10 mouse cellular contexts compared by ENCODE assay signal in the genomic region with DNA sequence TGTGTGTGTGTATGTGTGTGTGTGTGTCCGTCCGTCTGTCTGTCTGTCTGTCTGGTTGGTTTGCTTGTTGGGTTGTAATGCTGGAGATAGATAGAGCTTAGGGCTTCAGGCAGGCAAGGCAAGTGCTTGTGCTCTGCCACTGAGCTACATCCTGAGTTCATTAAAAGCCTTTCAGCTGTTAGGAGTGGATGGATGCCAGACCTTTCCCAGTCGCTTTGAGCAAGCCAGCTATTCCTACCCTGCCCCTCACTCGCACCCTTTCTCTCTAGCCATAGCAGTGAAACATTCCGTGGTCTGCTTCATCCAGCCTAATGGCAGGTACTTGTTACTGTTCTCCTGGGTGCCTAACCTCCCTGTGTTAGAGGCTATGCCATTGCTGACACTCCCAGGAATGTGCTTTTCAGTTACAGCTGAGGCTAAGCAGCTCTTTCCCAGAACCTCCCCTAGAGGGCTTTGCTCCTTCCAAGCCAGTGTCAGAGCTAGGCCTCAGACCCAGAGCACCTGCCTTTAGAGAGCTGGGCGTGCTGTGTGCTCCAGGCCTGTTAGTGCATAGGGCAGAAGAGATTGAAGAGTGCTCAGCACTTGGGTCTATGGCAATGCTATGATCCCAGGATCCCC. TPM values are rescaled to one million over a fixed set of nuclear protein-coding genes. Genes with fewer than 3 reads are reported as not detected.
DNase-seq lines count a peak whose midpoint lies in the region; ATAC-seq and TF ChIP-seq lines count a peak whose summit lies in the region.
"Had no signal": no experiment of that assay in that cellular context is flagged by ENCODE, and none has a peak within 500 bp of the region (broad histone marks: within the 10 kb centered on the region; RNA-seq: fewer than 3 reads in every experiment).

No protein-coding gene starts in this region.

- peak; percentile 63 to 65 for DNase-seq in heart, adult 18-20 months
- no peak for DNase-seq in heart, postnatal 25 days (ENCODE audit: low spot score)
- DNase-seq in NIH3T3 (ENCODE audit: low read depth) = peak; percentile 74
- DNase-seq in lung, postnatal 0 days (ENCODE audit: low spot score) = peak; percentile 68
- no peak for DNase-seq in frontal cortex, postnatal 10 days (ENCODE audit: low spot score in 2 of 2)
- DNase-seq in left cerebral cortex, adult 9 months (ENCODE audit: low spot score in 2 of 2) = no peak

- H3K4me2 ChIP-seq in heart, embryonic 15.5 days = no peak overlapping the region
- H3K4me2 ChIP-seq in lung, postnatal 0 days (replicated peaks; ENCODE audit: low read depth, low read length) = no peak overlapping the region
- H3K4me2 ChIP-seq: midbrain, embryonic 12.5 days had no signal

- peaks cover 49% of the 10 kb centered on the region for H3K4me1 ChIP-seq in heart, embryonic 15.5 days (replicated peaks)
- H3K4me1 ChIP-seq in lung, postnatal 0 days (ENCODE audit: insufficient read depth, low read depth, low read length) = peaks cover 10% of the 10 kb centered on the region; the same call in 1 of the 2 replicates
- H3K4me1 ChIP-seq: midbrain, embryonic 12.5 days had no signal

- no peak for ATAC-seq in heart, embryonic 15.5 days (replicated peaks; ENCODE audit: insufficient number of reproducible peaks, insufficient read depth, low FRiP score, low read depth)
- peak; percentile 42 for ATAC-seq in lung, postnatal 0 days
- ATAC-seq in megakaryocyte progenitor cell, adult 5-6 weeks (replicated peaks; ENCODE audit: poor library complexity) = no peak

- no peak overlapping the region for H3K4me3 ChIP-seq in heart, embryonic 15.5 days
- no peak overlapping the region for H3K4me3 ChIP-seq in lung, postnatal 0 days (ENCODE audit: low read depth, low read length)
- H3K4me3 ChIP-seq: erythroblast, embryonic 14.5 days; midbrain, embryonic 12.5 days had no signal

- H3K27me3 ChIP-seq in heart, embryonic 15.5 days = no peaks in the 10 kb centered on the region
- H3K27me3 ChIP-seq in lung, postnatal 0 days (replicated peaks; ENCODE audit: insufficient read depth, low read length) = no peaks in the 10 kb centered on the region
- H3K27me3 ChIP-seq: midbrain, embryonic 12.5 days had no signal

- TF ChIP-seq CTCF in lung, postnatal 0 days (IDR thresholded peaks at IDR 0.05) = peak; percentile 63

- peak overlapping the region; percentile 70 for H3K27ac ChIP-seq in heart, embryonic 15.5 days
- peak overlapping the region; percentile 64 for H3K27ac ChIP-seq in lung, postnatal 0 days (ENCODE audit: low read length)
- H3K27ac ChIP-seq: midbrain, embryonic 12.5 days had no signal

- TF ChIP-seq EP300 in lung, postnatal 0 days (IDR thresholded peaks at IDR 0.05) = no peak

- no peak overlapping the region for H3K9ac ChIP-seq in heart, embryonic 15.5 days
- no peak overlapping the region for H3K9ac ChIP-seq in lung, postnatal 0 days (replicated peaks; ENCODE audit: low read depth)
- H3K9ac ChIP-seq: midbrain, embryonic 12.5 days had no signal

- H3K36me3 ChIP-seq in heart, embryonic 15.5 days = no peaks in the 10 kb centered on the region
- peaks cover 3% of the 10 kb centered on the region; the same call in 1 of the 2 replicates for H3K36me3 ChIP-seq in lung, postnatal 0 days (ENCODE audit: insufficient read depth, low read length)
- H3K36me3 ChIP-seq: midbrain, embryonic 12.5 days had no signal

- intact Hi-C loops in heart, postnatal 25 days (cut with DNase I) = loop anchor here (5.0 kb wide), 1 partner anchor 109 kb away; no protein-coding TSS in a partner anchor

- H3K9me3 ChIP-seq in heart, embryonic 15.5 days (replicated peaks) = no peaks in the 10 kb centered on the region
- H3K9me3 ChIP-seq in lung, postnatal 0 days (ENCODE audit: low read length) = no peaks in the 10 kb centered on the region
- H3K9me3 ChIP-seq: midbrain, embryonic 12.5 days had no signal

- 60% methylated on average over 6 of the region's 6 CpGs for WGBS in heart, embryonic 15.5 days
- 82% methylated on average over 5 of the region's 6 CpGs for WGBS in lung, postnatal 0 days

RNA-seq across cellular contexts. Expression of a gene that starts 18.1 kb away (rescaled TPM):
- total RNA-seq in heart, adult 18-20 months (2021) = 10 to 100 TPM; 32.0 to 37.3 TPM
- 10 to 100 TPM; 36.6 to 43.4 TPM for total RNA-seq in heart, postnatal 25 days (2021)
- 66.0 and 71.5 TPM in 2 replicates for polyA plus RNA-seq in heart, embryonic 15.5 days (2015; fragmentation: Nextera tagmentation; extraction: Ambion mirVana)
- polyA plus RNA-seq in lung, postnatal 0 days (2015; fragmentation: Nextera tagmentation; extraction: Ambion mirVana) = 87.3 and 96.8 TPM in 2 replicates
- total RNA-seq in megakaryocyte progenitor cell, adult 5-6 weeks (2015) = 82.6 and 88.6 TPM in 2 replicates
- total RNA-seq in megakaryocyte progenitor cell, adult 5-6 weeks (2017) = 61.2 and 85.6 TPM in 2 replicates

RNA-seq across cellular contexts. Expression of a gene that starts 29.6 kb away (rescaled TPM):
- total RNA-seq in heart, adult 18-20 months (2021) = 1 to 10 TPM; 6.6 to 7.0 TPM
- total RNA-seq in heart, postnatal 25 days (2021) = 1 to 10 TPM; 7.8 to 8.8 TPM
- polyA plus RNA-seq in heart, embryonic 15.5 days (2015; fragmentation: Nextera tagmentation; extraction: Ambion mirVana) = 4.1 and 6.8 TPM in 2 replicates
- 20.4 and 21.6 TPM in 2 replicates for polyA plus RNA-seq in lung, postnatal 0 days (2015; fragmentation: Nextera tagmentation; extraction: Ambion mirVana)
- total RNA-seq in megakaryocyte progenitor cell, adult 5-6 weeks (2015) = 90.4 and 98.3 TPM in 2 replicates
- total RNA-seq in megakaryocyte progenitor cell, adult 5-6 weeks (2017) = 89.6 and 91.8 TPM in 2 replicates

RNA-seq across cellular contexts. Expression of a gene that starts 47.5 kb away (rescaled TPM):
- total RNA-seq in heart, adult 18-20 months (2021) = 100 to 1,000 TPM; 159 to 164 TPM
- 100 to 1,000 TPM; 180 to 195 TPM for total RNA-seq in heart, postnatal 25 days (2021)
- 126 and 127 TPM in 2 replicates for polyA plus RNA-seq in heart, embryonic 15.5 days (2015; fragmentation: Nextera tagmentation; extraction: Ambion mirVana)
- polyA plus RNA-seq in lung, postnatal 0 days (2015; fragmentation: Nextera tagmentation; extraction: Ambion mirVana) = 140 and 185 TPM in 2 replicates
- 88.9 and 102 TPM in 2 replicates for total RNA-seq in megakaryocyte progenitor cell, adult 5-6 weeks (2015)
- total RNA-seq in megakaryocyte progenitor cell, adult 5-6 weeks (2017) = 60.2 and 63.3 TPM in 2 replicates

RNA-seq across cellular contexts. Expression of a gene that starts 56.3 kb away (rescaled TPM):
- 10 to 100 TPM; 25.7 to 30.8 TPM for total RNA-seq in heart, adult 18-20 months (2021)
- total RNA-seq in heart, postnatal 25 days (2021) = 10 to 100 TPM; 26.9 to 28.5 TPM
- 43.3 and 51.3 TPM in 2 replicates for polyA plus RNA-seq in heart, embryonic 15.5 days (2015; fragmentation: Nextera tagmentation; extraction: Ambion mirVana)
- polyA plus RNA-seq in lung, postnatal 0 days (2015; fragmentation: Nextera tagmentation; extraction: Ambion mirVana) = 30.7 and 33.5 TPM in 2 replicates
- 99.1 and 111 TPM in 2 replicates for total RNA-seq in megakaryocyte progenitor cell, adult 5-6 weeks (2015)
- 70.8 and 73.3 TPM in 2 replicates for total RNA-seq in megakaryocyte progenitor cell, adult 5-6 weeks (2017)

Comparison
In these comparisons a context has a peak if more than half of its experiments do, and no peak if none do; other contexts are left out.
1. DNase-seq: peak in heart, adult 18-20 months (2 of 2), NIH3T3 (single experiment) and lung, postnatal 0 days (single experiment); none in heart, postnatal 25 days (single experiment), frontal cortex, postnatal 10 days (0 of 2) and left cerebral cortex, adult 9 months (0 of 2).
2. RNA of a gene that starts 29.6 kb away (total RNA-seq): 89.6 to 98.3 TPM in megakaryocyte progenitor cell, adult 5-6 weeks; 7.8 to 8.8 TPM in heart, postnatal 25 days and 6.6 to 7.0 TPM in heart, adult 18-20 months; every median in the first group is over 4 times any median in the second.